Mouse (Mus musculus) ES-Bruce4 (cell line): ENCODE results near the gene Actl7a. TPM values are rescaled to one million over a fixed set of nuclear protein-coding genes. Genes with fewer than 3 reads are reported as not detected.
A peak's percentile ranks its signal among the peaks of the same experiment; 100 is the strongest.

ENCODE experiments used
- H3K27ac ChIP-seq: 2 replicates; pipeline ENCODE4 v1.5.1; 2012; ENCODE audit warnings: low read length, inconsistent platforms; ENCODE audit not compliant: insufficient read depth
- H3K27me3 ChIP-seq: 2 replicates; pipeline ENCODE4 v1.6.1; 2012; ENCODE audit warnings: mild to moderate bottlenecking, low read length, inconsistent platforms; ENCODE audit not compliant: control insufficient read depth, poor library complexity, insufficient read depth, severe bottlenecking
- H3K36me3 ChIP-seq: 2 replicates; pipeline ENCODE4 v1.6.1; 2012; ENCODE audit warnings: inconsistent platforms, mild to moderate bottlenecking, low read length, moderate library complexity; ENCODE audit not compliant: control insufficient read depth, poor library complexity, insufficient read depth, severe bottlenecking
- H3K4me1 ChIP-seq: one replicate; pipeline ENCODE4 v1.8.1; 2011; ENCODE audit warnings: low read length; ENCODE audit not compliant: control insufficient read depth, insufficient read depth
- H3K4me3 ChIP-seq: 2 replicates; pipeline ENCODE4 v1.5.1; 2011; ENCODE audit warnings: low read depth, mild to moderate bottlenecking, low read length
- H3K9ac ChIP-seq: 2 replicates; pipeline ENCODE4 v1.6.1; 2012; ENCODE audit warnings: low read depth, mild to moderate bottlenecking, inconsistent platforms; ENCODE audit not compliant: poor library complexity, severe bottlenecking
- H3K9me3 ChIP-seq: replicated peaks from 2 replicates; pipeline ENCODE4 v1.6.1; 2012; ENCODE audit warnings: mild to moderate bottlenecking, low read length, inconsistent platforms; ENCODE audit not compliant: control insufficient read depth, poor library complexity, insufficient read depth, severe bottlenecking
- CTCF ChIP-seq: IDR thresholded peaks from one replicate; pipeline ENCODE4 v1.8.1; 2011; ENCODE audit warnings: low read depth, low read length
- EP300 ChIP-seq: IDR thresholded peaks from 2 replicates; pipeline ENCODE4 v1.6.1; 2011; ENCODE audit warnings: low read depth, low read length; ENCODE audit not compliant: insufficient read depth
- POLR2A ChIP-seq: IDR thresholded peaks from one replicate; pipeline ENCODE4 v1.8.1; 2011; ENCODE audit warnings: low read length; ENCODE audit not compliant: insufficient read depth
- polyA plus RNA-seq: library from polyadenylated mRNA; stranded (reverse); fragments of >200 nt; gene quantifications from 2 replicates; pipeline ENCODE4 v1.2.4, GENCODE M21; 2011; ENCODE audit warnings: low read depth; ENCODE audit not compliant: missing spikeins, insufficient read depth, insufficient read length

The Actl7a gene
- polyA plus RNA-seq, 1 experiment: not detected

GRCm38 (mm10) chr4:56768913-56769312 is 25.7 kb downstream of the Actl7a start:
- Histone ChIP-seq H3K27ac (no peak overlapping the region), H3K36me3 (peaks cover 64% of the 10 kb centered on the region), H3K9ac (no peak overlapping the region), H3K4me1 (no peaks in the 10 kb centered on the region), H3K27me3 (no peaks in the 10 kb centered on the region), H3K9me3 (no peaks in the 10 kb centered on the region), H3K4me3 (no peak overlapping the region)
- TF ChIP-seq CTCF: no peak
- TF ChIP-seq EP300: no peak
- no peak for TF ChIP-seq POLR2A

GRCm38 (mm10) chr4:56771065-56771464 is 27.9 kb downstream of the Actl7a start:
- Histone ChIP-seq H3K4me3 (no peak overlapping the region), H3K4me1 (no peaks in the 10 kb centered on the region), H3K9me3 (no peaks in the 10 kb centered on the region), H3K27ac (no peak overlapping the region), H3K9ac (no peak overlapping the region), H3K27me3 (no peaks in the 10 kb centered on the region), H3K36me3 (peaks cover 81% of the 10 kb centered on the region)
- no peak for TF ChIP-seq EP300
- TF ChIP-seq CTCF: no peak
- TF ChIP-seq POLR2A: no peak

- Histone ChIP-seq H3K27me3 (no peaks in the 10 kb centered on the region), H3K9me3 (no peaks in the 10 kb centered on the region), H3K27ac (no peak overlapping the region), H3K36me3 (peaks cover 82% of the 10 kb centered on the region), H3K4me3 (no peak overlapping the region), H3K4me1 (no peaks in the 10 kb centered on the region), H3K9ac (no peak overlapping the region)
- TF ChIP-seq CTCF (peak; percentile 64), EP300 (no peak)
Observed at GRCm38 (mm10) chr4:56791373-56791772, 48.2 kb downstream of the Actl7a start.

Other genes with a start within 250 kb of the Actl7a start
- gene Gm26657, start 3.3 kb upstream of the Actl7a start, polyA plus RNA-seq: not detected in 2 replicates
- gene Actl7b, start 2.0 kb upstream of the Actl7a start, polyA plus RNA-seq: 0.70 TPM in 1 of 2 replicates, not detected in the other
- gene Elp1, start 58.9 kb downstream of the Actl7a start, polyA plus RNA-seq: 60.6 and 82.2 TPM in 2 replicates
- 13.6 and 15.9 TPM in 2 replicates for gene Fam206a, start 58.9 kb downstream of the Actl7a start, polyA plus RNA-seq
- 95.7 and 98.7 TPM in 2 replicates for gene Ctnnal1, start 121.8 kb downstream of the Actl7a start, polyA plus RNA-seq
- 60.6 and 61.9 TPM in 2 replicates for gene Tmem245, start 204.0 kb downstream of the Actl7a start, polyA plus RNA-seq
- gene Frrs1l, start 247.0 kb downstream of the Actl7a start, polyA plus RNA-seq: 1.0 and 1.4 TPM in 2 replicates